Mouse (Mus musculus): Measurements from ENCODE around the gene Crtc3.

Crtc3 gene

DNA sequence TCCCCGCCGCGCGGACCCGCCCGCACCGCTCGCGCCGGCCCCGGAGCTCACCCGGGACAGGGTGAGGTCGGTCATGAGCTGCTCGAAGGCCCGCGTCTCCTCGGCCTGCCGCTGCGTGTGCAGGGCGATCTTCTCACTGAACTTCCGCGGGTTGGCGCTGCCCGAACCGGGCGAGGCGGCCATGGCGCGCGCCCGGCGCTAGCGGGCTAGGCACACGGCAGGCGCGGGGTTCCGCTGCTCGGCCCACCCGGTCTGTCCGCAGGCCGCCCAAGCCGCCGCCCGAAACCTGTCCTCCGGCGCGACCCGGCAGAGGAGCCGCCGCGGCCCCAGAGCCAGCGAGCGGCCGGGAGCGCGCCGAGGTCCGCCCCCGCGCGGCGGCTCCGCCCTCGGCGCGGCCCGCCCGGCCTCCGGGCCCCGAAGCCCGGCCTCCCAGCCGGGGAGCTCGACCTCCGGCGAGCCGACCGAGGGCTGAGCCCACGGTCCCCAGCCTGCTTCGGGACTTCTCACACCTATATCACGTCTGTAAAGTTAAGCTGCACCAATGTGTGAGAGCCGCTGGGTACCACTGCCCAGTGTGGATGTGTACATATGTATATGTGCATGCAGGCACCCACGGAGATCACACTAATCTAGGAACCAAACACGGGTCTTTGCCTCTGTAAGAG, at the start of gene Crtc3:
Gene Crtc3, minus strand, starts transcription at position 322 of the 665 bp plus-strand sequence.
- peak; percentile 76 for DNase-seq (ENCODE audit: low spot score)

DNA sequence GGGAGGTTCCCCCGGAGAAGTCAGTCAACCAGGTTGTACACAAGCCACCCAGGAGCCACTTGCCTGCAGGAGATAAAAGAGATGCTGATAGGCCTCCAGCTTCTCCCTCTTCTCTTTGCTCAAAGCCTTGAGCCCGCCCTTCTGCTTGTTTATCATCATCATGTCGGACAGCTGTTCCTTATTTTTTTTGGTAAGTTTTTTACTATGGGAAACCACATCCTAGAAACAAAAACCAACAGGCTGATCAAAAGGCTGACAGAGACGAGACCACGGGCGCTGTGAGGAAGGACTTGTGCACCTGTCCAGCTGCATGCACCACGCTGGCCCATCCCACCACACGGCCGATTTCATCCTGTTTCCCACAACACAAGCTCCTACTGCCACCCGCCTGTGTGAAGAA, 47.5 kb upstream of the Crtc3 start:
- DNase-seq (ENCODE audit: low spot score): no peak

DNA sequence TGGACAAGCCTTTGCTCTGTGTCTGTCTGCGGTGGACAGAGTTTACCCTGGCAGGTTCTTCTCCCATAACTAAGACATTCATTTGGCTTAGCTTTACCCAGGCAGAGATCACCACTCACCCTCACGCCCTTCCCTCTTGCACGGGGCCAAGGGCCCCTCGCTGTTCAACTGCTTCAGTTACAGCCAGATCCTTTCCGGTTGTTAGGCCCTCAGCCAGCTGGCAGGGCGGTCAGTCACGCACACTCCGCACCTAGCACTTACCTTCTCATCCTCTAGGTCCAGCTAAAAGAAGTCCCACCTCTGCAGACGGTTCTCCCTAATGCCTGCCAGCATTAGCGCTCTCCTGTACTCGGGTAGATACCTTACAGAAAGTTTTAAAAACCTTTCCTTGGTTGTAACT, 44.3 kb upstream of the Crtc3 start:
- DNase-seq (ENCODE audit: low spot score): no peak

DNA sequence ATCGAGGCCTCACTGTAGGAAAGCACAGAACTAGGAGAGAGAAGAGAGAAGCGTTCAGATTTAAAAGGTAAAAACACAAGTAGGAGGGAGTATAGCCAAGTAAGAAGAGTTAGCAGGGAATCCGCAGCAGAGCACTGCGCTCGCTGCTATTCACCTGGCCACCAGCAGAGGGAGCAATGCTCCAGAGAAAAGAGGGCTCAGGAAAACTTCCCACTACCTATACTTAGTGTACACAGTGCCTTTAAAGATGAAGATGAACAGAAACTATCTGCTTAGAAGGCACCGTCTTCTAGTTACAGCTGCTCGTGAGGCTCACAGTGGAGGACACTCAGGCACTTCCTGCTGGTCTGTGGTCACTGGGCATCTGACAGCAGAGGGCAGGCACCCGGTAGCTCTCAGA, 41.0 kb upstream of the Crtc3 start:
- peak; percentile 66 for DNase-seq (ENCODE audit: low spot score)

DNA sequence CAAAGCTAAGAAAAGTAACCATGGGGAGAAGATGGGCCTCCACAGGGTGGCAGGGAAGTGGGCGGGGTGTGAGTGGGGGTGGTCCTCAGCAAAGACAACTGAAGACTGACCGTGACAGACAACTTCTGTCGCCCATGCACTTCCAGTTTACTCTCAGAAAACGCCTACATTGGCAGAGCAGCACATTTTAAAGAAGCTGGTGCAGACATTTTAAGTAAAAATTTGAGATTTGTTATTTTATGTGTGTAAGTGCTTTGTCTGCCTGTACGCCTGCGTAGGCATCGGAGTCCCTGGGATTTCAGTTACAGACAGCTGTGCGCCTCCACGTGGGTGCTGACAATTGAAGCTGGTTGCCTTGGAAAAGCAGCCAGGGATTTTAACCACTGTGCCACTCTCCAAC, 32.4 kb upstream of the Crtc3 start:
- no peak for DNase-seq (ENCODE audit: low spot score)

DNA sequence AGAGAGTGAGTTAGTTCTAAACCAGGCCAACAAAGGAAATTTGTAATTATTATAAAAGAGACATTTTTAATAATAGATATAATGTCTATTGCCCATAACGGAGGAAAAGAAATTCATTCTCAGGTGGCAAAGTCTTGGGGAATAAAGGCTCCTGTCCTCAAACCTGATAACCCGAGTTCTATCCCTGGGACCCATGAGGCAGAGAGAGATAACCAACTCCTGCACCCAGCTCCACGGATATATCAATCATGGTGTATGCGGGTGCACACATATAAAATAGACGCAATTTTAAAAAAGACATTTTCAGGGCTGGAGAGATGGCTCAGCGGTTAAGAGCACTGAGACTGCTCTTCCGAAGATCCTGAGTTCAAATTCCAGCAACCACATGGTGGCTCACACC, 30.9 kb upstream of the Crtc3 start:
- no peak for DNase-seq (ENCODE audit: low spot score)

DNA sequence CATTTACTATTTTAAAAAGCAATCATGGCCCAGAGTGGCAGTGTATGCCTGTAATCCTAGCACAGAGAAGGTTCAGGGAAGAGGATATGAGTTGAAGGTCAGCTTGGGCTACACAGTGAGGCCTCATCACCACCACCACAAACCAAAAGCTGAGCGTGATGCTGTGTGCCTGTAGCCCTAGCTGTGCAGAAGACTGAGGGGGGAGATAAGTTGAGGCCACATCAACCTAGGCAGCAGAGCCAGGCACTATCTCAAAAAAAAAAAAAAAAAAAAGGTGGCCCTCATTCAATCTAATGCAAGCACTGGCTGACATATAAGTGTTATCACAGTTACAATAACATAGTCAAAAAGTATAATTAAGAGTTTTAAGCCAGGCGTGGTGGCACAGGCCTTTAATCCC, 30.4 kb upstream of the Crtc3 start:
- DNase-seq (ENCODE audit: low spot score): no peak

DNA sequence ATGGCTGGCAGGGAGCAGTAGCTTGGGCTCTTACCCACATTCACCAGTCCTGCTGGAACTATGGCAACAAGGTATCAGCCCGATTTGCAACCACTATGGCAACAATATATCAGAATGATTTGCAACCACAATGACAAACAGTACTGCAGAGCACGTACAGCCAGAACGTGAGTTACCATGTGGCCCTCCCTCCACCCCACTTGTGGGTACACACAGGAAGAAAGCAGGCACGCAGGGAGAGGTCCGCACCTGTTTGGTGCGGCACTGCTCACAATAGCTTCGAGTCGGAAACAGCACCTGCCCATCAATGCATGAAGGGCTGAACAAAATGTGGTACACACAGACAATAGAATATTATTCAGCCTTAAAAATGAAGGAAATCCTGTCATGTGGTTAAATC, 29.8 kb upstream of the Crtc3 start:
- DNase-seq (ENCODE audit: low spot score): no peak

DNA sequence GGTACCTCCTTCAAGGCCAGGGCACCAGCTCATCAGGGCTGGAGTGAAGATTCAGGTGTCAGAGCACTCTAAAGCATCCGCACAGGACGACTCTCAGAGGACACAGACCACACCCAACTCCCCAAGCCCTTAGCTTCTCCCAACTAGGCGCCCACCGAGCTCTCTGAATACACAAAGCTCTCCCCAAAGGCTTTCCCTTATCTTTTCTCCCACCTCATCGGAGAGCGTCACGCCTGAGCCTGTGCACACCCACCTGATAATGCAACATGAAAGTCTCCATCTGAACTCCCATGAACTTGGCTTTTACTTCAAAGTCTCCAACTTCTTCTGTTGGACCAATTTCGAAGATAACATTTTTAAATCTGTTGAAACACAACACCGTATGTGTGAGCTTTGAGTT, 28.1 kb upstream of the Crtc3 start:
- no peak for DNase-seq (ENCODE audit: low spot score)

DNA sequence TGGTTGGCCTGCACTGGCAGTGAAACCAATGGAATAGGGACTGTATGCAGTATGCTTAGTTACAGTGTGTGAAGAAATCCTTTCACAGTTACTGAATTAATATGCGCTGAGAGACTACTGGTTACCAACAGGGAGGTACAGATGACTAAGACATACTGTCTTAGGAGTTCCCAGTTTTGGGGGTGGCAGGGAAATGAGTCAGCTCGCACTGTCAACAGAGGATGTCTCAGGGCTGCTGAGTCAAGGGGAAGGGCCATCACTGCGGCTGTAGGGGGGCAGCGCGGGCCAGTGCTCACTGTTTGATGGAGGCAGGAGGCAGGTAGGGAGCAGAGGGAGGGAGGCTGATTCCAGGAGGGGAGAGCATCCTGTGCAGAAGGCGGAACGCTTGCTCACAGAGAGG, 26.6 kb upstream of the Crtc3 start:
- DNase-seq (ENCODE audit: low spot score): no peak

DNA sequence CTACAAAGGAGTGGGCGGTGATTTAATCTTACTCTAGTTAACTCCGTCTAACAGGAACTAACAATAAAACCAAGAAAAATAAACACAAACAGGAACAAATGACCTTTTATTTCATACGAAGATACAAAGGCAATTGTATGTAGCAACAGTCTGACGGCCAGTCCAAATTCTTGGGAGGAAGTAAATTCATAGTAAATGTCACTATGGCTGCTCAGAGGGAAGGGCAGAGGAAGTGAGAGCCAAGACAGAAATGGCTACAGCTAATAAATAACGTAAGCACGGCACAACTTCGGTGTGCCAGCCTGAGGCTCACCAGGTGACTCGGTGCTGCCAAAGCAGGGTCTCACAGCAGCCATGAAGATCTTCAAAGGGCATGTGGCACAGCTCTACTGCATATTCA, 22.8 kb upstream of the Crtc3 start:
- DNase-seq (ENCODE audit: low spot score): no peak

DNA sequence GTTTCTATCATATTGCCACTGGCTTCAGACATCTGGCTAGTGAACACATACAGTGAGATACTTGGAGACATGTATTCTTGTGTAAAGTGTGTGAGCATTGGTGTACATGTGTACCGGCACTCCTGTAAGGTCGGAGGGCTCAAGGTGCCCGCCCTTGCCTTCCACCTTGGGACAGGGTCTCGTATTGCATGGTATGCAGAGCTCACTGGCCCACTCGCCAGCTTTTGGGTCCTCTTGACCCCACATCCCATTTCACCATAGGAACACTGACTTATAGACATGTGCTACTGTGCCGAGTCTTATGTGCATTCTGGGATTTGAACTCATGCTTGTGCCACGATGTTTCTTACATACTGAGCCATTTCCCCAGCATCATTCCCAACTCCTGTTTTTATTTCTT, 21.7 kb upstream of the Crtc3 start:
- no peak for DNase-seq (ENCODE audit: low spot score)

DNA sequence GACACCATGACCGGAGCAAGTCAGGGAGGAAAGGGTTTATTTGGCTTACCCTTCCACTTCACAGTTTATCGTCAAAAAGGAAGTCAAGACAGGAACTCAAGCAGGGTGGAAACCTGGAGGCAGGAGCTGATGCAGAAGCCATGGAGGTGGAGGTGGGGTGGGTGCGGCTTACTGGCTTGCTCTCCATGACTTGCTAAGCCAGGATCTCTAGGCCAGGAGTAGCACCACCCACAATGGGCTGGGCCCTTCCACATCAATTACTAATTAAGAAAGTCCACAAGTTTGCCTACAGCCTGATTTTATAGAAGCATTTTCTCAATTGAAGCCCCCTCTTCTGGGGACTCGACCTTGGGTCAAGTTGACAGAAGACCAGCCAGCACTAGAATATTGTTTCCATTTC, 15.4 kb upstream of the Crtc3 start:
- no peak for DNase-seq (ENCODE audit: low spot score)

DNA sequence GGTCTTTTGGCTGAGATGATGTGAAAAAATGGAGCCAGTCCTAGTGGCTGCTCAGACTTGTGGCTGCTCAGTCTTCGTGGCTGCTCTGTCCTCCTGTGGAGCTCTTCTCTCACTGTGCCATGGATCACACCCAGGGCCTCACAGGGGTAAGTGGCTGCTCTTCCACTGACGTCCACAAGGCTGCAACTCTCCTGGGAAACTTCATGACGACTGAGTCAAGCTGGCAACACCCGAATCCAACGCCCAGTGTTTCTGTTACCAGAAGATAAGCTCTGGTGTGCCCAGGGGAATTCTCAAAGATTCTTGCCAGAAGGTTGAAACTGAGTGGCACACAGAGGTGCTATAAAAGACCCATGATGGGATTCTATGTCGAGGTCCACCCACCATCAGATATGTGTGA, 13.8 kb upstream of the Crtc3 start:
- no peak for DNase-seq (ENCODE audit: low spot score)

DNA sequence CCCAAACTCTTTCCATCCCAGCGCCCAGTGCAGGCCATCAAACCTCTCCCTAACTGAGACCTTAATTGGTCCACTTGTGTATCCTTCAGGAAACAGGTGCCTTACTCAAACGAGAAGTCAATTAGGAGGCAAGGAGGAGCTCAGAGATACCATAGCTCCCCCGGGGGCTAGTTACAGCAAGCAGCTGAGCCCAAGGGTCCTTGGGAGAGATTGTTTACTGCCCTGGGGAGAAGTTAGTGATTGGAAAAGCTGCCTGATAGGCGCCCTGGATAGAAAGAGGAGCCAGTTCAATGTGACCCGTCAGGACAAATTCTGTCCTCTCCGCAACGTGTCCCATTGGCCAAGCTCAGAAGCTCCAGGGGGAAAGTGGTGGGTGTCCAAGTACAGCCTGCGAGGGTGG, 11.0 kb upstream of the Crtc3 start:
- DNase-seq (ENCODE audit: low spot score): no peak

DNA sequence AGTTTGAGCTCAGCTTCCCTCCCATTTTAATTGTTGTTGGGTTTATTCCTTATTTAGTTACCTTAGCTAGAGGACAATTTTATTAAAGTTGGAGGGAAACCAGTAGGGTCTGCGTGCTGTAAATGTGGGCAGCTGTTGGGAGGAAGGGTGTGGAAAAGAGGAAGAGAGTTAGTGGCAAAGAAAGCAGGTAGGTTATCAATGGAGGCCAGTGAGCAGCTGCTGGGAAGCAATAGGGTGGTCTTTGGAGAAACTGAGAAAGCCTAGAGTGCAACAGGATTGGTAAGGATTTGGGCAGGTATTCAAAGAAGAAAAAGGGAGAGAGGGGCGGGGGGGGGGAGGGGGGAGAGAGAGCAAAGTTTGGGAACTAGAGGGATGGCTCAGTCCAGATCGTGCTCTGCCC, 10.3 kb upstream of the Crtc3 start:
- no peak for DNase-seq (ENCODE audit: low spot score)

DNA sequence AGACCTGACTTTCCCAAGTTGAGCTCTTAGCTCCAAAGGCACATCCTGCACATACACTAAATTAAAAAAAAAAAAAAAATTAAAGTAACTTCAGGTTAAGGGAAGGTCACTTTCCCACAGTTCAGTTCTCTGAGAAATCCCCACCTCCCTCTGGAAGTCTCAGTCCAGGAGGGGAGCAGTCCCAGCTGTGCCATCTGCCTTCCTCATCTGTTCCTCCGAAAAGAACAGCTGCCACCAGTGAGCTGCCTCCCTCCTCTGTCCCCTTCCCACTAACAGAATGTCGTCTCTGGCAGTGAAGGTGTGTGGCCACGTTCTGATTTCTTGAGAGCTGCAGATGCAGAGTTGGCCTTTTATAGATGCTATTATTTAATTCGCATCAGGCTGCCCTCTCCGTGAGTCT, 9.2 kb upstream of the Crtc3 start:
- DNase-seq (ENCODE audit: low spot score): no peak

DNA sequence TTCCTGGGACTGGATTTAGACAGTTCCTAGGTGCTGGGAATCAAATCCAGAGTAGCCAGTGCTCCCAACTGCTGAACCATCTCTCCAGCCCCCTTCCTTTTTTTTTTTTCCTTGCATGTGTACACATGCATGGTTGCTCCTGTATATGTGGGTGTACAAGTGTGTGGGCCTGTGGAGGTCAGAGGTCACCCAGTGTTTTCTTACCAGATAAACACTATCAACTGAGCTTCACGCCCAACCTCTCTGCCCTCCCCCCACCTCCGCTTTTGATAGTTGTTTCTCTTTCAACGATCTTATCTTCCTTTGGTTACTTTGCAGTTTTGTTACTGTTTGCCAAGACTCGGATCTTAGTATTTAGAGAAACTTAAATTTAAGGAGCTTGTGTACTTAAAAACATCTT, 8.2 kb upstream of the Crtc3 start:
- DNase-seq (ENCODE audit: low spot score): no peak

DNA sequence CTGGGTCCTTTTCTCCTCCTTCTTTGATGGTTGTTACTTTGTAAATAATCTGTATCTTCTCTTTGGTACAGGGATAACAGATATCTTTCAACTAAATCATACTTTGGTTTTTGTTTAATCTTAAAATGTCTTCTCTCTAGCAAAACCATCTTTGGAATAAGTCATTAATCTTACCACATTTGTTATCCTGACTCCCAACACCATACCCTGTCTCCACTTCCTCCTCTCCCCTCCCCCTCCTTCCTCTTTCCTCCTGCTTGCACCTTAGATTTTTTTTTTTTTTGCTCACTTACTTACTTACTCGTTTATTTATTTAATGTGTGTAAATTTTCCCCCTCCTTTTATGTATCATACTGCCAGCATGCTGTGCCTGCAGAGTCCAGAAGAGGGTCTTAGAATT, 7.7 kb upstream of the Crtc3 start:
- no peak for DNase-seq (ENCODE audit: low spot score)

DNA sequence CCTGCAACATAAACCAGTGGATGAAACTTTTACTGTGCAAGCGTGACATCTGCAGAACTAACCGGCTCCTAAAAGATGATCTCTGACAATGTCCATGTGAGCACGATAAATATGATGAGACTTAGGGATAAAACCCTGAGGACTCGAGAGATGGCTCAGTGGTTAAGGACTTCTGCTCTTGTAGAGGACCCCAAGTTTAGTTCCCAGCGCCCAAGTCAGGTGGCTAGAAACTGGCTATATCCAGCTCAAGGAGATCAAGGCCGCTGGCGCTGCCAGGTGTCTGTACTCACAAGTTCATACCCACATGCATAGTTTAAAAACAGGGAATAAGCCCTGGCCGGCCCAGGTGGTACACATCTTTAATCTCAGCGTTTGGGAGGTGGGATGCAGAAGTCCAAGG, 3.8 kb upstream of the Crtc3 start:
- no peak for DNase-seq (ENCODE audit: low spot score)

DNA sequence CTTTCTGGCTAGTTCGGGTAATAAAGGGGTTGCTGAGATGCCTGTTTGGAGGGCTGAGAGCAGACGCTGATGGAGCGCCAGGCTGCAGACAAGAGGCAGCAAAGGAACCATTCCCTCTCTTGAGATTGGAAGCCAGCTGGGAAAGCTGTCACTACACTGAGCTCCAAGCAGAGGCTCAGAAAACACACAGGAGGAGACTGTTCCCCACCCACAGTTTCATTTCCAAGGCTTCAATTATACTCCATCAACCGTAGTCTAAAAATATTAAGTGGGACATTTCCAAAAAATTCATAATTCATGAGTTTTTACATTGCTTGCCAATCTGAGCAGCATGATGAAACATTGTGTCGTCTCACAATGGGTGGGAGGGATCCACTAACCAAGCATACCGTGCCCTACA, 2.5 kb upstream of the Crtc3 start:
- DNase-seq (ENCODE audit: low spot score): no peak

DNA sequence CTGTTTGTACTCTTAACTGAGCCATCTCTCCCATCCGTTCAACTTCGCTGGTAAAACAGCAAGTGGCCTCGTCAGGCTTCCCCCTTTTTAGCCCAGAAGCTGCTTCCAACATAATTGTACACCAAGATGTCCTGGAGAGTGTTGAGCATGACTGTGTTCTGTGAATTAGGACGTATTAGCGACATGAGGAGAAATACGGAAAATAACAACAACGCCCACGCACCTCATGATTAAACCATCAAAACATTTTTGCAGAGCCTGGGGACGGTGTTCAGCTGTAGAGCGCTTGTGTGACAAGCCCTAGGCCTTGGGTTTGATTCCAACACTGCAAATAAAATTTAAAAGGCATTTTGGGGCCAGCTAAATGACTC, 529 bp upstream of the Crtc3 start:
- no peak for DNase-seq (ENCODE audit: low spot score)

DNA sequence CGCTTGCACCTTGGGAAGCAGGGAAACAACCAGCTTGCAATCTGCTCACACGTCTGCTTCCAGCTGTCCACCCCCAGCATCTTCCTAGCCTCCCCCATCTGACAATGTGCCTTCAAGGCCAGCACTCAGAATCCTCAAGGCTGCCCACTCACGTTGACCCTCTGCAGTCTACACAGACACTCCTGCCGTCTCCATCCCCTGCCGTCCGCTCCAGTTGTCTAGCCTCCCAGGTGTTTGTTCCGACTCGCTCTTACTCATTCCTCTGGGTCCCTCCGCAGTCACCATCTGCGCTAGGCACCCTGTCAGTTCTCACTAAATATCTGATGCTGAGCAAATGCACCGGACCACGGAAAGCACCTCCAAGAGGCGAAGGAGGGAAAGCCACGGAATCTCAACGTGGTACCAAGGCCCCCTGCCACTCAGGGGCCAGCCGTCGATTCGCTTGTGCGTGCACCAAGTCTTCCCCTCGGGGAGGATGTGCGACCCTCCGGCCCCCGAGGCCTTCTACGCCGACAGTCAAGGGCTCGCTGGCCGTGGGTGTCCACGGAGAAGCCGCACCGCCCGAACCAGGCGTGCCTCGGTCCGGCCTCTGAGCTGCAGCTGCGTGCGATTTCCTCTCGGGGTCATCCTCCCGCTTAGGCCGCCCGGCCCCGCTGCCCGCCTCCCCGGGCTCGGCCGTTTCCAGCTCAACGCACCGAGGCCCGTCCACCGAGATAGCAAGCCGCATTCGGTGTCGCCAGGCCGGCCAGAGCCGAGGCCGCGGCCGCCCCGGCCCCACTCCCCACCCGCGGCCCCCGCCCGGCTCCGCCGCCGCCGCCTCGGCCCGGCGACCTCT, 739 bp downstream of the Crtc3 start:
- DNase-seq (ENCODE audit: low spot score): peak; percentile 77

DNA sequence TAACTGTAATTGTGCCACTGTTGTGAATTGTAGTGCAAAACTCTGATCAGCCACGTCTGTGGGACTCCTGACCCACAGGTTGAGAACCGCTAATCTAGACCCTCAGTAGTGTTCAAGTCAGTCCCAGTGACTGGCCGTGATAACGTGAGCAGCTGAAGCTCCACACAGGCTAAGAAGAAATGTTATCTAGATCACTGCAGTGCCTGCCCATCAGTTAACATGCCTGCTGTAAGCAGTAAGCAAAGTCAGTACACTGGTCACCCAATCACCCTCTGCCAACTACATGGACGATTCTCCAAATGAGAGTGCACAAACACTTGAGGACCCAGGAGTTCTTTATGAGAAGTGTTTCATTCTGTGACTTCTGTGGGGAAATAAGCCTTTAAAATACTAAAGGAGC, 3.0 kb downstream of the Crtc3 start:
- no peak for DNase-seq (ENCODE audit: low spot score)

All from embryo, embryonic 10 days (tissue).